Mouse (Mus musculus): Measurements from ENCODE around the gene Chrnd.

The Chrnd gene

DNA sequence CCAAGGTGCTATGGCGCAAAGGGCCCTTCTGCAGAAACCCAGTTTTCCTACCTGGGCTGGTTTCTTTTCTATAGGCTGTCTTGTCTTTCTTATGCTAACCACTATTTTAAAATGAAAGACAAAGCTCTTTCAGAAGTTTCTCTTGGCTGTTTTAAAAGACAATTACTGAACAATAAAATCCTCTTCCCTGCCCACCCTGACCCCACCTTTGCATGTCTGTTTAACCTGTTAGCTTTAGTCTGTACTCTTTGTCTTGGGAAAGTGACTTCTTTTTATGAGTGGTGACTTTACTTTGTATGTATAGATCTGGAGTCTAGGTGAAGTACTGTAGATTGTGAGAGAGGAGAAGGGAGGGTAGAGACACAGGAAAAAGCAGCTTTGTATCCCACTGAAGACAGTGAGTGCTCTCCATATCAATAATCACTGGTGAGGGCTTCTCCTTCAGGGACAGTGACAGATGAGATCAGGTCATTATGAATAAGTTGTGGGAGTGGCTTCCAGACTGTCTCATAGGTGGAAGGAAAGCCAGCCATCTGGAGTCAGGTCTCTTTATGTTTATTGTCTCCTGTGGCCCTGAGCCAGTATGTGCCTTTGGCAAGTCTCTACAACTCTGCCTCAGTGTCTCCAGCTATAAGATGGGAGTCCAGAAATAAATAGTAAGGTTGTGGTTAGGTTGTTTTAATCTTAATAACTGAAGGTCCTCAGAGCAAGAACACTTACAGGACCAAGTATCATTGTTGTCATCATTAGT, 36.2 kb downstream of the Chrnd start:
- in situ Hi-C loops (cut with MboI; ENCODE audit: unreplicated experiment in 2 of 2): loop anchor here (25.0 kb wide), 4 partner anchors 186 to 1139 kb away; partner anchors contain the start of gene Atg16l1 (in 1 of the 2)

DNA sequence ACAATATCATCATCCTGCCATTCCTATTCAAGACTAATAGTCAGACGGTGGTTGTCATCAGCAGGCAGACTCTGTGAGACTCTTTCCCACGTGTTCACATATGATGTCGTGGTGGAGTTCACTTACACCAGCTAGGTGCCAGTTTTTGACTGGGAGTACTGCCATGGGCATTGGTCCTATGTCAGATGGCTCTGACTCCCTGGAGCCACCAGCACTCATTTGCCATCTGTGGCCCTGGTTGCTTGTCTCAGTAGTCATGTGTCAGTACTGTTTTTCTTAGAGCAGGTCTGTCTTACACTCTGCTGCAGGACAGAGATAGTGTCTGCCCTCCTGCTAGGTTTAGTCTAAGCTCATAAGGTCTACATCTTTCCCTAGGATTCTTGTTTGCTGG, 36.7 kb downstream of the Chrnd start:
- in situ Hi-C loops (cut with MboI; ENCODE audit: unreplicated experiment in 2 of 2): loop anchor here (25.0 kb wide), 4 partner anchors 185 to 1140 kb away; partner anchors contain the start of gene Atg16l1 (in 1 of the 2)

DNA sequence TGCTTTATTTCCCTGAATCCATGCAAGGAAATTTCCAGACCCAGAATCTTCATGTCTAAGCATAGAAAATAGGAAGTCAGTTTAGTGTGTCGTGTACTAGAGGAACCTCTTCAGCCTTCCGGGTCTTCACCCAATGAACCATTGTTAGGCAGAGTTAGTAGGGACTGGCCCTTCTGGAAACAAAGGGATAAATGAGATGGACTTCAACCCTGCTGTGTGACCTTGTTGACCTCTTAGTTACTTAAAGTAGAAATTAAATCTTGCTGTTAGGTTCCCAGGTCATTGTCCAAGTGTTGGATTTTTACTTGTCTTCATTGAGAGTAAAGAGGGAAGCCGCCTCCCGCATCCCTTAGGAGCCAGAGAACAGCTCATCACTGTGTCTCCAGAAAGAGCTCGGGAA, 40.2 kb downstream of the Chrnd start:
- in situ Hi-C loops (cut with MboI; ENCODE audit: unreplicated experiment in 2 of 2): loop anchor here (25.0 kb wide), 4 partner anchors 182 to 1143 kb away; partner anchors contain the start of gene Atg16l1 (in 1 of the 2)

DNA sequence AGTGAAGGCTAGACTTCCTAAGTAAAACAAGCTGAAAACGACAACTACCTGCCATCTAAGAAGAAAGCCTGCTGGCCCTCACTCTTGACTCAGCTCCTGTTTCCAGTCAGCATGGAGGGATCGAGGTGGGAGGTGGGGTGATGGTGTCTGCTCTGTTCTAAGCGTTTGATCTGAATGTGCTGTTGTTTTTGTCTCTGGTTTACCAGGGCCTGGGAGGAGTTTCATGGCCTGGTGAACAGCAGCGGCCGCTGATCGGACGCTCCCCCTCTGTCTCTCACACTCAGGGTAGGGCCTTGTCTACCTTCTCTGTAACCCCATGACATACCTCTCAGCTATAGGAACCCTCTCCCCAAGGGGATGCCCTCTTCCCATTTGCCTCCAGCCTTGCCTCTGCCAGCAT, 41.8 kb downstream of the Chrnd start:
- in situ Hi-C loops (cut with MboI; ENCODE audit: unreplicated experiment in 2 of 2): loop anchor here (25.0 kb wide), 4 partner anchors 180 to 1145 kb away; partner anchors contain the start of gene Atg16l1 (in 1 of the 2)

DNA sequence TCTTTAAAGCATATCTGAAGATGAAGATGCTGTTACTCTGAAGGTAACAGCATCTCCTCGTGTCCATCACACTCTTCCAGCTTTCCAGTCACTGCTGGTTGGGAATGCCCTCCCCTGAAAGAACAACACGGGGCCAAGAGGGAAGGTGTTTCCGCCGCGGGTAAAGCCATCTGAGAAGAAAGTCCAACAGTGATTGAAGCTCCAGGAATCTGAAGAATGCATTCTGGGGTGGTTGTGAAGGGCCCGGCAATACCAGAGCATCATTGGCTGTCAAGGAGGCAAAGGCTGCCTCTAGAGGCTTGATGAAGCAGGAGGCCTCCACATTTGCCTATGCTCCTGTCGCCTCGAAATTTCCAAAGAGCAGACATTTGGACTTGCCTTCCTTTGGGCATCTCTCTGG, 48.6 kb downstream of the Chrnd start:
- in situ Hi-C loops (cut with MboI; ENCODE audit: unreplicated experiment in 2 of 2): loop anchor here (25.0 kb wide), 4 partner anchors 173 to 1152 kb away; partner anchors contain the start of gene Atg16l1 (in 1 of the 2)

DNA sequence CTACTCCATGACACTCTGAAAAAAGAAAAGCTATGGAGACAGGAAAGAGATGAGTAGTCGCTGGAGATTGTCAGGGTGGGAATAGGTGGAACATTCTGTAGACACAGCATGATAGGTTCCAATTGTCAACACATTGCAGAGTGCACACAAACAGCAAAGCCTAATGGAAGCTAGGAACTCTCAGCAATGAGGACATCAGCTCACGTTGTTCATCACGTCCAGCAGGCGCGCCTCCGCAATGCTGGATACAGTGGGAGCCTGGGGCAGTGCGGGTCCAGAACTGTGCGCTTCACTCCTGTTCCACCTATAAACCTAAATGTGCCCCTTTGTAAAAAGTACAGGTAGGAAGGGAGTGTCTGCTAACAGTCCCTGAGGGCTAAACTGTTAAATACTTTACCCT, 52.6 kb downstream of the Chrnd start:
- in situ Hi-C loops (cut with MboI; ENCODE audit: unreplicated experiment in 2 of 2): loop anchor here (10.0 to 25.0 kb wide), 5 partner anchors 169 to 1156 kb away; partner anchors contain the start of gene Atg16l1 (in 1 of the 2)

DNA sequence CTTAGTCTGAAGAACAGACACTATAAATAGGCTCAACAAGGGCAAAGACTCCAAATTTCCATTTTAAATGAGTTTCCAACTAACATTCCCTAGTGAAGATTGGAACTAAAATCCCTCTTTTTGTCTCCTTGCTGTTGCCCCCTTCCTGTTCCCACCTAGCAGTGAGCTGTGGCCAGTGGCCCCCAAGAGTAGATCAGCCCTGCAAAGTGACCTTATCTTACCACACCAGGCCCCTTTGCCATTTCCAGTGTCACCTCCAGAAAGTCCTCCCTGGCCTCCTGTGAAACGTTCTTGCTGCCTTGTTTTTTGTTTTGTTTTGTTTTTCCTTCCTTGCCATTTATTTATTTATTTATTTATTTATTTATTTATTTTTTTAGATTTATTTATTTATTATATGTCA, 55.0 kb downstream of the Chrnd start:
- in situ Hi-C loops (cut with MboI; ENCODE audit: unreplicated experiment in 2 of 2): loop anchor here (10.0 to 25.0 kb wide), 5 partner anchors 167 to 1158 kb away; partner anchors contain the start of gene Atg16l1 (in 1 of the 2)

DNA sequence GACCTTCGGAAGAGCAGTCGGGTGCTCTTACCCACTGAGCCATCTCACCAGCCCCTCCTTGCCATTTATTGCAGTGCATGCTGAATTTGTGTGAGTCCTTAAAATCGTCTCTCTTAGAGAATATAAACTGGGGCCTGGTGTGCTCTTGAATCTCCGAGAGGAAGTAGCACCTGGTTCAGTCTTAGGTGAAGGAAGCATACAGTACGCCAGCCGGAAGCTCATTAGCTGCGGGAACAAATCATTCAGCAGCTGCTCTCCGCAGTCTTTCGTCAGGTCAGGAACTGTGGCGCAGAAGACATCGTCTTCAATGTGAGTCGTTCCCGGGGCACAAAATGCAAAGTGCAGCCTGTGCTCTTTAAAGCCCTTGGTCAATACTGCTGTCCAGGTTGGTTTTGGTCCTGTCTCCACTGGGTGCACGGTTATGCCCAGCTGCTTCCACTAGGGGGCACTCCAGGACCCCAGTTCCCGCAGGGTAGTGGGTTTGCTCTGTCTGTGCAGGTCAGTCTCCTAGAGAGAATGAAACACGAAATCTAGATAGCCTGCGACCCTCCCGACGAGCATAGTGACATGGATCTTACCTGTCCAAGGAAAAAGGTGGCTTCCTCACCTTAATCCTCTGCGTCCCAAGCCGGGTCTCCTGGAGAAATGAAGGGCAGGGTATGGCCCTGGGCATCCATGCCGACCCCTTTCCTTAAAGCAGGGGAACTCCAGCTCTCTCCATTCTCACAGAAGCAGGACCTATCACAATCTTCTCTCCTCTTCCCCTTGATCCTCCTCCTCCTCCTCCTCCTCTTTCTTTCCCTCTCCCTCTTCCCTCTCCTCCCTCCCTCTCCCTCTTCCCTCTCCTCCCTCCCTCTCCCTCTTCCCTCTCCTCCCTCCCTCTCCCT, 55.8 kb downstream of the Chrnd start:
- in situ Hi-C loops (cut with MboI; ENCODE audit: unreplicated experiment in 2 of 2): loop anchor here (10.0 to 25.0 kb wide), 5 partner anchors 166 to 1159 kb away; partner anchors contain the start of gene Atg16l1 (in 1 of the 2)
